Mouse (Mus musculus): ENCODE results near the gene Bet1l.

DNA sequence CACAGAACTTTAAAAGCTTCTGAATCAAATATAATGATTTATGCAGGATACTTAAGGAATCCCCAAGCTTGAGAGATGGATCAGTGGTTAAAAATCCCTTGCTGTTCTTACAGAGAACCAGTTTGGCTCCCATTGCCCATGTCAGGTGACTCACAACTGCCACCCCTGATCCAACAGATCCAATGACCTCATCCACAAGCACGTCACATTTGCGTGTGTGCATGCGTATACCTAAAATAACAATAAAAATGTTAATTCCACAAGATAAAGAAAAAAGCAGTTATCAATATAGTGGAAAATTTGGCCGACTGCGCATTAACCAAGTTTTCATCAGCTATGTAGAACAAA lies 36.1 kb downstream of the Bet1l start:
- TF ChIP-seq CTCF (IDR thresholded peaks at IDR 0.05; ENCODE audit: low read depth) (no peak), EP300 (IDR thresholded peaks at IDR 0.05; ENCODE audit: low read depth) (no peak)
